Mouse (Mus musculus): Measurements from ENCODE around the gene Ubc. TPM values are rescaled to one million over a fixed set of nuclear protein-coding genes. Genes with fewer than 3 reads are reported as not detected.

Gene Ubc
- total RNA-seq, 2 experiments from 2014 or later = 752 to 821 TPM

Other genes with a start within 250 kb of the Ubc start
- gene Ncor2, start 211.0 kb downstream of the Ubc start, total RNA-seq (2021) = 100 to 1,000 TPM; 171 to 175 TPM
- 10 to 100 TPM; 36.9 to 41.1 TPM for gene Scarb1, start 49.1 kb downstream of the Ubc start, total RNA-seq (2021)
- gene Gm10382, start 880 bp downstream of the Ubc start, total RNA-seq (2021) = under 1 TPM in 1 of 2 experiments, not detected in 1; 0.37 TPM
- gene Dhx37, start 43.9 kb upstream of the Ubc start, total RNA-seq (2021) = 10 to 100 TPM; 10.1 to 10.9 TPM
- gene Bri3bp, start 51.4 kb upstream of the Ubc start, total RNA-seq (2021) = 10 to 100 TPM; 81.0 to 85.6 TPM
- 10 to 100 TPM; 62.2 to 68.4 TPM for gene Aacs, start 85.6 kb upstream of the Ubc start, total RNA-seq (2021)
- gene Tmem132b, start 141.6 kb upstream of the Ubc start, total RNA-seq (2021) = 100 to 1,000 TPM; 136 to 152 TPM